Mouse (Mus musculus): Measurements from ENCODE around the gene Psph. TPM values are rescaled to one million over a fixed set of nuclear protein-coding genes. Genes with fewer than 3 reads are reported as not detected.
A peak's percentile ranks its signal among the peaks of the same experiment; 100 is the strongest.

Psph gene
- polyA plus RNA-seq, 1 experiment from 2014 or later = 33.4 TPM

DNA sequence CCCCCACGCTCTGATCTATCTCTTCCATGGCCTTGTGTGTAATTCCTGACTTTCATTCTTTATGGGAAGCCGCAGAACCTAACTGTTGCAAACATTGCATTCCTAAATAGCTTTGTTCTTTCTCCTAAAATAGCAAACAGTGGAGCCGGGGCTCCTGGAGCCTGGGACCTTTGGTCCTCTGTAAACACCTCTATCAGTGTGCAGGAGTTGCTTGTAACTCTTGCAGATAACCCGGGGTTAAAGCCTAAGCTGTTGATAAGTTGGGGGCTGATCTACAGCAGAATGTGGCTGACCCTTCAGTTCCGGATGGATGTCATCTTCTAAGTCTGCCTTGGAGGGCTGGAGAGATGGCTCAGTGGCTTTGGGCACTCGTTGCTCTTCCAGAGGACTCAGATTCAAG lies 43.2 kb downstream of the Psph start:
- peaks cover 63% of the 10 kb centered on the region for H3K36me3 ChIP-seq (ENCODE audit: control insufficient read depth, insufficient read depth)
- ATAC-seq (replicated peaks; ENCODE audit: extremely low read depth, insufficient read depth, low FRiP score) = no peak
- H3K27me3 ChIP-seq (ENCODE audit: control insufficient read depth, insufficient read depth, low read length) = no peaks in the 10 kb centered on the region
- peak overlapping the region; percentile 50 for H3K9ac ChIP-seq (ENCODE audit: low read length)
- no peaks in the 10 kb centered on the region for H3K9me3 ChIP-seq (replicated peaks; ENCODE audit: control insufficient read depth, low read length)
- peak overlapping the region; percentile 66 for H3K27ac ChIP-seq (ENCODE audit: low read length)
- 28% methylated on average over 6 of the region's 6 CpGs for WGBS
- peak overlapping the region; percentile 15; the same call in 1 of the 2 replicates for H3K4me2 ChIP-seq (ENCODE audit: low read depth, low read length)
- peaks cover 13% of the 10 kb centered on the region for H3K4me1 ChIP-seq (ENCODE audit: control insufficient read depth, insufficient read depth, low read length)
- no peak overlapping the region for H3K4me3 ChIP-seq (ENCODE audit: low read length)

DNA sequence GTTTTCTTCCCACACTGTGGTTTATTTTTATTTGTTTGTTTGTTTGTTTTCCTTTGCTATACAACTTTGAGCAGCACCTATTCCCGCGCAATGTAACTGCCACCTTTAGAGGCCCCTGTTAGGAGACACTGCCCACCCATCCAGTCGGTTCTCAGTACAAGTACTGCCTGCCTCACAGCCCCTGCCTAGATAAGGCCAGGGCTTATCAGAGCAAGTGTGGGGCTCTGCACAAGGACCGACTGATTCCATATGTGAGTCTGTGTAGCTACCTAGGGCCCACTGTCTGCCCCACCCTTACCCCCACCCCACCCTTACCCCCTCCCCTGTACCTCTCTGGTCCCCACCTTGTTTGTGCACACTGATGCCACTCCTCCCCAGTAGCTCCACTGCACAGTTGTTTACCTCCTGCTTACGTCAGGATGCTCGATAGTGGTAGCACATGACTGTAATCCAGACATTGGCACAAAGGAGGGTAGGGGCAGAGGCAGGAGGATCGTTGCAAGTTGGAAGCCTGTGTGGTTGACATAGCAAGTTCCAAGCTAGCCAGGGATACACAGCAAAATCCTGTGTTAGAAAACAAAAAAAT lies 44.3 kb downstream of the Psph start:
- Histone ChIP-seq H3K4me1 (ENCODE audit: control insufficient read depth, insufficient read depth, low read length) (peaks cover 13% of the 10 kb centered on the region), H3K27me3 (ENCODE audit: control insufficient read depth, insufficient read depth, low read length) (no peaks in the 10 kb centered on the region), H3K36me3 (ENCODE audit: control insufficient read depth, insufficient read depth) (peaks cover 53% of the 10 kb centered on the region), H3K9ac (ENCODE audit: low read length) (no peak overlapping the region), H3K4me2 (ENCODE audit: low read depth, low read length) (no peak overlapping the region), H3K4me3 (ENCODE audit: low read length) (no peak overlapping the region), H3K9me3 (replicated peaks; ENCODE audit: control insufficient read depth, low read length) (no peaks in the 10 kb centered on the region), H3K27ac (ENCODE audit: low read length) (no peak overlapping the region)
- 37% methylated on average over 7 of the region's 7 CpGs for WGBS
- peak; percentile 21; the same call in 1 of the 2 replicates for ATAC-seq (replicated peaks; ENCODE audit: extremely low read depth, insufficient read depth, low FRiP score)

DNA sequence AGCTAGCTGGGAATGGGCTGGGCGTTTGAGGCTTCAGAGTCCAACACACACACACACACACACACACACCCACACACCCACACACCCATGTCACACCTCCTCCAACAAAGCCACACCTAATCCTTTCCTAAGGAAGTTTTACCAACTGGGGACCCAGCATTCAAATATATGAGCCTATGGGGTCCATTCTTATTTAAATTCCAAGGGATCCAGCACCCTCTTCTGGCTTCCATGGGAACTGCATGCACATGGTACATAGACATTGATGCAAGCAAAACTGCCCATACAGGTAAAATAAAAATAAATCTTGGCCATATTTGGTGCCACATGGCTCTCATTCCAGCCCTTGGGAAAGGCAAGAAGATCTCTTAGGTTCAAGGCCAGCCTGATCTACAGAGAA lies 46.3 kb downstream of the Psph start:
- H3K36me3 ChIP-seq (ENCODE audit: control insufficient read depth, insufficient read depth) = peaks cover 37% of the 10 kb centered on the region
- H3K27me3 ChIP-seq (ENCODE audit: control insufficient read depth, insufficient read depth, low read length) = no peaks in the 10 kb centered on the region
- 94% methylated on average over 1 of the region's 1 CpGs for WGBS
- no peaks in the 10 kb centered on the region for H3K9me3 ChIP-seq (replicated peaks; ENCODE audit: control insufficient read depth, low read length)
- no peak overlapping the region for H3K9ac ChIP-seq (ENCODE audit: low read length)
- H3K27ac ChIP-seq (ENCODE audit: low read length) = no peak overlapping the region
- no peak for ATAC-seq (replicated peaks; ENCODE audit: extremely low read depth, insufficient read depth, low FRiP score)
- H3K4me3 ChIP-seq (ENCODE audit: low read length) = no peak overlapping the region
- peaks cover 13% of the 10 kb centered on the region for H3K4me1 ChIP-seq (ENCODE audit: control insufficient read depth, insufficient read depth, low read length)
- no peak overlapping the region for H3K4me2 ChIP-seq (ENCODE audit: low read depth, low read length)

DNA sequence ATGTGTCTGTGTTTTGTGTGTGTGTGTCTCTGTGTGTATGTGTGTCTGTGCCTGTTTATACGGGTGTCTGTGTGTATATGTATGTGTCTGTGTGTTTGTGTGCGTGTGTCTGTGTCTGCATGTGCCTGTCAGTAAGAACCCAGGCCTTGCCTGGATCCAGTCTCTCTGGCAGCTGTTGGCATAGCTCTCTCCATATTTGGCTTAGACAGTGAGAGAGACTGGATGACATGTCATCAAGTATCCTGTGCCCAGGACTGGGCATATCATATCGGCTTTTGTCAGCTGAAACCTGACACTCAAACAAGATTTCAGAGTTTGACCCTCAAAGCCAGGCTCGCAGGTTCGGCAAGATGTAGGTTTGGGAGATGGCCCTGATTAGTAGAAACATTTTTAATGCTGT lies 56.2 kb downstream of the Psph start:
- H3K9ac ChIP-seq (ENCODE audit: low read length) = peak overlapping the region; percentile 28
- H3K36me3 ChIP-seq (ENCODE audit: control insufficient read depth, insufficient read depth) = peaks cover 2% of the 10 kb centered on the region
- no peaks in the 10 kb centered on the region for H3K27me3 ChIP-seq (ENCODE audit: control insufficient read depth, insufficient read depth, low read length)
- WGBS = 39% methylated on average over 5 of the region's 5 CpGs
- H3K4me1 ChIP-seq (ENCODE audit: control insufficient read depth, insufficient read depth, low read length) = peaks cover 38% of the 10 kb centered on the region
- ATAC-seq (replicated peaks; ENCODE audit: extremely low read depth, insufficient read depth, low FRiP score) = peak; percentile 79
- H3K27ac ChIP-seq (ENCODE audit: low read length) = peak overlapping the region; percentile 95
- no peak overlapping the region for H3K4me3 ChIP-seq (ENCODE audit: low read length)
- no peaks in the 10 kb centered on the region for H3K9me3 ChIP-seq (replicated peaks; ENCODE audit: control insufficient read depth, low read length)
- peak overlapping the region; percentile 55 for H3K4me2 ChIP-seq (ENCODE audit: low read depth, low read length)

DNA sequence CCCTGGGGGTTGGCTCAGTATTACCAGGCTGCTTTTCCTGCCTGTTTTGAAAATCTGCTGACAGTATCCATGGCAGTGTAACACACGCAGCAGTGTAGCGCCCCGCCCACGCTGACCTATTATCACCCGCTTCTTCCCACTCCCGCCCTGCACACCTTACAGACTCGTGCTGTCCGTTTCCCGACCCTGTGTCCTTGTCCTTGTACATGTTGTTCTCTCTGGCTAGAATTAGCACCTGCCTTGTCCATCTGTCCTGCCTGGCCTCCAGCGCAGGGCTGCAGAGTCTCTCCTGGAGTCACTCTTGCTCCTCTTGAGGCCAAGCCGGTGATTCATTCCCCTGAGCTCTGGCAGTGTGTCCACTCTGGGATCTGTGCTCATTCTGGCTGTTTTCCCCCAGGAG lies 56.9 kb downstream of the Psph start:
- peaks cover 2% of the 10 kb centered on the region for H3K36me3 ChIP-seq (ENCODE audit: control insufficient read depth, insufficient read depth)
- WGBS = 22% methylated on average over 11 of the region's 11 CpGs
- H3K27me3 ChIP-seq (ENCODE audit: control insufficient read depth, insufficient read depth, low read length) = no peaks in the 10 kb centered on the region
- H3K4me3 ChIP-seq (ENCODE audit: low read length) = 0 out of 2 replicates have a peak overlapping the region, but pooled peaks have one; percentile 17
- H3K4me1 ChIP-seq (ENCODE audit: control insufficient read depth, insufficient read depth, low read length) = peaks cover 38% of the 10 kb centered on the region
- ATAC-seq (replicated peaks; ENCODE audit: extremely low read depth, insufficient read depth, low FRiP score) = peak; percentile 78
- H3K4me2 ChIP-seq (ENCODE audit: low read depth, low read length) = peak overlapping the region; percentile 55
- H3K9ac ChIP-seq (ENCODE audit: low read length) = peak overlapping the region; percentile 14
- no peaks in the 10 kb centered on the region for H3K9me3 ChIP-seq (replicated peaks; ENCODE audit: control insufficient read depth, low read length)
- H3K27ac ChIP-seq (ENCODE audit: low read length) = peak overlapping the region; percentile 95

DNA sequence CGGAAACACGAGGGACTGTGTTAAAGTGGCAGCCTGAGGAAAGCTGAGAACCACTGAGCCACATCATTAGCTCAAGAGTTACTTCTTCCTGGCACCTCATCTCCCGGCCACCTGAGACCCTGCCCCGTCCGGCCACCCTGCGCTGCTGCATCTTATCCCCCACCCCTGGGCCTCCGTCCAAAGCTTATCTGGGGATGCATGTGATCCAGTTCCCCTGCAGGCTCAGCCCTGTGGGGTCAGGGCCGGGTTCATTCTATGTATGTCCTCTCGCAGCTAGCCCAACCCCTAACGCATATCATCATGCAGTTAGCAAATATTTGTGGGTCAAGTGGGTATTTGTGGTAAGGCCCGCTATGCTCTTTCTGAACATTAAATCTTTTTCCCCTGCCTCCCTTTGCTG lies 58.0 kb downstream of the Psph start:
- Histone ChIP-seq H3K9ac (ENCODE audit: low read length) (peak overlapping the region; percentile 14), H3K27me3 (ENCODE audit: control insufficient read depth, insufficient read depth, low read length) (no peaks in the 10 kb centered on the region), H3K36me3 (ENCODE audit: control insufficient read depth, insufficient read depth) (peaks cover 2% of the 10 kb centered on the region; the same call in 1 of the 2 replicates), H3K27ac (ENCODE audit: low read length) (peak overlapping the region; percentile 95), H3K4me2 (ENCODE audit: low read depth, low read length) (peak overlapping the region; percentile 55), H3K4me3 (ENCODE audit: low read length) (peak overlapping the region; percentile 17; the same call in 1 of the 2 replicates), H3K4me1 (ENCODE audit: control insufficient read depth, insufficient read depth, low read length) (peaks cover 42% of the 10 kb centered on the region), H3K9me3 (replicated peaks; ENCODE audit: control insufficient read depth, low read length) (no peaks in the 10 kb centered on the region)
- ATAC-seq (replicated peaks; ENCODE audit: extremely low read depth, insufficient read depth, low FRiP score) = peak; percentile 39; the same call in 1 of the 2 replicates
- WGBS = 18% methylated on average over 11 of the region's 11 CpGs

DNA sequence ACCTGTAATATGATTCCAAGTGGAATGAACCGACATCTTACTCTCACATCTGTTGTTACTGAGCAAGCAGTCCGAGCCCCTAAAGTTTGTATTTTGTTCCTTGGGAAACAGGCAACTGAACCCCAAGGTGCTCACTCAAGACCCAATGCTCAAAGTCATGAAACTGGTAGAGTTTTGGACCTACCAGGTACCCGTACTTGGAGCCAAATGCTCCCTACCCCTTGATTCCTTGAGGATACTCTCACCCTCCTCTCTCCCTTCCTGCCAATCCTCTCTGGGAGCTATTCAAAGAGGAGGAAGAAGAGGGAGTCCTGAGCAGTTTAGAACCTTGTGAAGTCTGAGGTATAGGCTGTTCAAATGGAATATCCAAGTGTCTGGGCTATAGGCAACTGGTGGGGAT lies 60.5 kb downstream of the Psph start:
- WGBS = 74% methylated on average over 3 of the region's 3 CpGs
- H3K4me3 ChIP-seq (ENCODE audit: low read length) = peak overlapping the region; percentile 82
- no peaks in the 10 kb centered on the region for H3K9me3 ChIP-seq (replicated peaks; ENCODE audit: control insufficient read depth, low read length)
- H3K27me3 ChIP-seq (ENCODE audit: control insufficient read depth, insufficient read depth, low read length) = no peaks in the 10 kb centered on the region
- no peaks in the 10 kb centered on the region for H3K36me3 ChIP-seq (ENCODE audit: control insufficient read depth, insufficient read depth)
- ATAC-seq (replicated peaks; ENCODE audit: extremely low read depth, insufficient read depth, low FRiP score) = no peak
- H3K4me2 ChIP-seq (ENCODE audit: low read depth, low read length) = peak overlapping the region; percentile 62
- H3K4me1 ChIP-seq (ENCODE audit: control insufficient read depth, insufficient read depth, low read length) = peaks cover 46% of the 10 kb centered on the region
- H3K9ac ChIP-seq (ENCODE audit: low read length) = peak overlapping the region; percentile 94
- H3K27ac ChIP-seq (ENCODE audit: low read length) = peak overlapping the region; percentile 99; the same call in 1 of the 2 replicates

DNA sequence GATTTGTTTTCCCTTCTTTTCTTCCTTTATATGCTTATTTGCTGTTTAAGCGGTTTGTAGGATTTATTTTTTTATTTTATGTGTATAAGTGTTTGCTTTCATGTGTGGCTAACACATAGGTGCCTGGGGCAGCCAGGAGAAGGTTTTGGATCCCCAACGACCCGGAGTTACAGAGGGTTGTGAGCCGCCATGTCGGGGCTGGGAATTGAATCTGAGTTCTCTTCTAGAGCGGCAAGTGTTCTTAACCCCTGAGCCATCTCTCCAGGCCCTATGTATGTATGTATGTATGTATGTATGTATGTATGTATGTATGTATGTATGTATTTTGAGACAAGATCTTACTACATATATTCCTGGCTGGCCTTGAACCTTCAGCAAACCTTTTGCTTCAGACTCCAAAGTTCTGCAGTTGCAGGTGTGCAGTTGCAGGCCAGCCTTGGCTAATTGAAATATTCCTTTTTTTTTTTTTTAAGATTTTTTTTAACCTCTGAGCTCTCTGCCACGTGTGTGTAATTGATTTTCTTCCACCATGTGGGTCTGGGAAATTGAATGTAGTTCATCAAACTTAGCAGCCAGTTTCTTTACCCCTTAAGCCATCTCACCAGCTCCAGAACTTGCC lies 61.4 kb downstream of the Psph start:
- H3K9ac ChIP-seq (ENCODE audit: low read length) = peak overlapping the region; percentile 94
- ATAC-seq (replicated peaks; ENCODE audit: extremely low read depth, insufficient read depth, low FRiP score) = no peak
- peaks cover 42% of the 10 kb centered on the region for H3K4me1 ChIP-seq (ENCODE audit: control insufficient read depth, insufficient read depth, low read length)
- H3K9me3 ChIP-seq (replicated peaks; ENCODE audit: control insufficient read depth, low read length) = no peaks in the 10 kb centered on the region
- WGBS = 13% methylated on average over 7 of the region's 7 CpGs
- H3K27me3 ChIP-seq (ENCODE audit: control insufficient read depth, insufficient read depth, low read length) = no peaks in the 10 kb centered on the region
- peak overlapping the region; percentile 99 for H3K27ac ChIP-seq (ENCODE audit: low read length)
- H3K4me2 ChIP-seq (ENCODE audit: low read depth, low read length) = peak overlapping the region; percentile 62
- peak overlapping the region; percentile 82 for H3K4me3 ChIP-seq (ENCODE audit: low read length)
- H3K36me3 ChIP-seq (ENCODE audit: control insufficient read depth, insufficient read depth) = no peaks in the 10 kb centered on the region

All from heart, embryonic 16.5 days (tissue).